Mouse (Mus musculus): ENCODE data around the gene Tcp10b. TPM values are rescaled to one million over a fixed set of nuclear protein-coding genes. Genes with fewer than 3 reads are reported as not detected.
"Not testable (repeated sequence)": the region's sequence is repeated elsewhere in the genome, so short reads cannot be mapped to it uniquely, and the experiment has no call there.

Gene Tcp10b
- not detected in 2 replicates for polyA plus RNA-seq (2012; rRNA removed)

DNA sequence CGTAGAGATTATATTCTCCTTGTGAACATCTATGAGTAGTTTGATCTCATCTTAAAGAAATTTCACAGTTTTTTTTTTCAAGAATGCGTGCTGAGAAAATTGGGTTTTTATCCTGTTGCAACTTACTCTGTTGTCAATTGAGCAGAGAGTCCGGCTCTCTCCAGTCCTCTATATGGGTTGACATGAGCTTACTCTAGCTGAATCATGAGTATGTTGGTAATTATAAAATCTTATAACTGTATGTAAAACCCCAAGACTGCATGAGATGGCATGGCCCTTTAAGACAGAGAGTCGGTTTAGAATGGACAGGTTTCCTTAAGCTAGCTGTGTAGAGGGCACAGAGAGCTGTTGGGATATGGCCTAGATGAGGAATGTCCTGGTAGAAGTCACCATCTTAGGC lies at the start of gene Tcp10b:
TSS of gene Tcp10b (plus strand) at position 301 of the 400 bp plus-strand sequence.
- WGBS, result 94% methylated on average over 4 of the region's 4 CpGs

DNA sequence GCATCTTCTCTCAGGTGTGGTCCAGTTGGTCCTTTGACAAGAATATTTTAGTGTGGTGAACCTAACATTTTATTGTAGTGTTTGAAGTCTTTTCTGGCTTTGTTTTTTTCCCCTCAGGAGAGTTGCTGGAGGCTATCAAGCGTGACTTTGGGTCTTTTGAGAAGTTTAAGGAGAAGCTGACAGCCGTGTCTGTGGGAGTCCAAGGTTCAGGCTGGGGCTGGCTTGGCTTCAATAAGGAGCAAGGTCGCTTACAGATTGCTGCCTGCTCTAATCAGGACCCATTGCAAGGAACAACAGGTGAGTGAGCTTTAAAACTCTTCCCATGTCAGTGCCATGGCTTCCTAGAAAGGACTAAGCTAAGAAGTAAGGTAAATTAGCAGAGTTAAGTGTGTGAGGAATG lies 47.6 kb upstream of the Tcp10b start:
- 50% methylated on average over 3 of the region's 3 CpGs for WGBS
- no peak for DNase-seq (ENCODE audit: low read depth, low spot score)

More for the DNA sequence above, at the start of gene Tcp10b:
- DNase-seq (ENCODE audit: low read depth, low spot score), result not testable (repeated sequence)

DNA sequence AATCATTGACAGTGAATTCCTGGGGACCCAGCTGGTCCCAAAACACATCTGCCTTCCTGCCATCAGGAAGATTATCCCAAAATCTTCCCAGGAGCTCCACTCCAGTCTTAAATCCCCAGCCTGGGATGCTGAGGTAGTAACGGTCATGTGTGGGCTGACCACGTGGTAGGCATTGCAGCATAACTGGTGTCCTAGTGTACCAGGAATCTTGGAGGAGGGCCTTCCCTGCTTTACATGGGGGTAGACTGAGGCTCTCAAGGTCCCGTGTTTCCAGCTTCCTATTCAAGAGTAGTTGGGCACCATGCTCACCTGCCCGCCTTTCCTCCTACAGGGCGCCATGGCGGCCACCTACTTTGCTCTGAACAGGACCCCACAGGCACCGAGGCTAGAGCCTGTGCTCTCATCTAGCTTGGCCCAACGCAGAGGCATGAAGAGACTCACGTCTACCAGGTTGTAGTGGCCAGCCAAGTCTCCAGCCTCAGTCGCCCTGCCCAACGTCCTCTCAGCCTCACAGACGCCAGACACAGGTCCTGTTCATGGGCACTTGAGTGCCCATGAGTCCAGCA lies 24.2 kb upstream of the Tcp10b start:
- DNase-seq (ENCODE audit: low read depth, low spot score), result not testable (repeated sequence)
- WGBS, result 89% methylated on average over 5 of the region's 12 CpGs

DNA sequence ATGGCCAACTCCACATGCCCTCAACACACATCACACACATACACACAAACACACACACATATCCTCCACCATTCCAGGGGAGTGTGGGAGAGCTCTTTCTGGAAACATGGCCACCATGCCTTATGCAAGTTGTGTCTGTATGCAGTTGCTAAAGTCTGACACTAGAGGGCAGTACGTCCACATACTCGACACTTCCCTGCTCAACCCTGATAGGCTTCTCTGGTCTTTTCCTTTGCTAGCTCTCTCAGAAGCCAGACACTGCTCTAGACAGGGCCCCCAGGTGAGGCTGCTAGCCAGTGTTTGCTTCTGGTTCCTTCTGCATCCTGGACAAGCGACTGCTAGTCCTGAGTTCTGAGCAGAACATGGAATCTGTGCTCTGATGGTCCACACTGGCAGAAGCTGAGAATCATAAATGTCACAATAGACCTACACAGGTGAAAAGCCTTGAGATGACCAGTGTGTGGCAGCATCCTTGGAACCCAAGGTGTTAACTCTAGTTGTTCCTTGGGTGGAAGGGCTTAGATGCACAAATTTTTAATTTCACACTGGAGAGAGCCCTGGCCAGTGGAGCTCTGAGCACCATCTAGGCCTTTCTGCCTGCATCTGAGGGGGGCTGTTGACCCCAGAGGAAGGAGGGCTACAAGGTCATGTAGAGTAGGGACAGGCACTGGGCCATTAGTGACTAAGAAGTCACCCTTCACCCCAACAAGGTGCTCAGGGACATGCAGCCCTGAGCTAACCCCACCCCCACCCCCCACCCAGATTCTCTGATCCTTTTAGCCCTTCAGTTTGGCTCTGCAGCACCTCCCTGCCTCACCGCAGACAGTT lies 16.8 kb upstream of the Tcp10b start:
- peak; percentile 4 for DNase-seq (ENCODE audit: low read depth, low spot score)
- 22% methylated on average over 4 of the region's 4 CpGs for WGBS

DNA sequence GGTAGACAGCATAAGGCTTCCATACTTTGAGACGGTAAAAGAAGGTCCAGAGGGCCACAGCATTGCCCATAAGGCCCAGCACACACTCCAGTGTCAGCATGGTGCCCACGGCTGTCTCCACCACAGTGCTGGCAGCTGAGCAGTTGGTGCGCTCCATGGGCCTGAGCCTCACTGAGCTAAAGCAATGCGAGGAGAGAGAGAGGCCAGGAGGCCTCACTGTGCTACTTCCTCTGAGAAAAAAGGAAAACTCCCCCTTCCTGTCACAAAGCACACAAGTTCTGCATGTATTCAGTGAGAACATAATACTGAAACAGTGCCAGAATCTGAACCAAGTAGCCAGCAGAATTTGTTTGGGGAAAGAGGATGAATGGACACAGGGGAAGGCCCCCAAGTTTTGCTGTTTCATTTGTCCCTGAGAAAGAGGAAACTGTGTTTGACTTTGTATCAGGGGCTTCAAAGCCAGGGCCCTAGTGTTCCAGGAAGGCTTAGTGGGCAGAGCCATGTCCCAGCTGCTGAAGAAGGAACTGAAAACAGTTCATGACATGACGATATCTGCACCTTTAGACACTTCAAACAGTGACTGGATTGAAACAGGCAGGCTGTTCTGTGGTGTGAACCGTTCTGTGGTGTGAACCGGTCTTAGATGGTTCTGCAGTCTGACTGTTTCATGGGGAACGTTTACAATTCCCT lies 8.6 kb upstream of the Tcp10b start, which contains the start of gene Gpr31b:
TSS of gene Gpr31b (minus strand) at position 173 of the 690 bp plus-strand sequence.
- WGBS, result 86% methylated on average over 3 of the region's 8 CpGs
- DNase-seq (ENCODE audit: low read depth, low spot score), result not testable (repeated sequence)

DNA sequence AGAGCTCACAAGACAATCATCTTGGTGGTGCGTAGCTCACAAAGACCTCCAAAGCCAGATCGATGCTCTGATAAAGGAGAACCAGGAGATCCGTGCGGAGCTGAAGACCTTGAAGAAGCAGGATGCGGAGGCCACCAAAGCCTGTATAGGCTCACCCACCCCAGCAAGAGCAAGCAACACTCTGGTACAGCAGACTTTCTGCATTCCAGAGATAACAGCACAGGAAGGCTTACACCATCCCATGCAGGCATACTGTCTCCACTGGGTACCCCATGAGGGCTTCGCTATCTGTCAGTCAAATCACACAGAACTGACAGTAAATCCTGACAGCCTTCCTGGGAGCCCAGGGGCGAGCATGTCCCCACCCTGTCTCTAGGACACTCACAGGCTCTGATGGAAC lies 2.0 kb downstream of the Tcp10b start:
- 82% methylated on average over 7 of the region's 7 CpGs for WGBS
- DNase-seq (ENCODE audit: low read depth, low spot score), result not testable (repeated sequence)

DNA sequence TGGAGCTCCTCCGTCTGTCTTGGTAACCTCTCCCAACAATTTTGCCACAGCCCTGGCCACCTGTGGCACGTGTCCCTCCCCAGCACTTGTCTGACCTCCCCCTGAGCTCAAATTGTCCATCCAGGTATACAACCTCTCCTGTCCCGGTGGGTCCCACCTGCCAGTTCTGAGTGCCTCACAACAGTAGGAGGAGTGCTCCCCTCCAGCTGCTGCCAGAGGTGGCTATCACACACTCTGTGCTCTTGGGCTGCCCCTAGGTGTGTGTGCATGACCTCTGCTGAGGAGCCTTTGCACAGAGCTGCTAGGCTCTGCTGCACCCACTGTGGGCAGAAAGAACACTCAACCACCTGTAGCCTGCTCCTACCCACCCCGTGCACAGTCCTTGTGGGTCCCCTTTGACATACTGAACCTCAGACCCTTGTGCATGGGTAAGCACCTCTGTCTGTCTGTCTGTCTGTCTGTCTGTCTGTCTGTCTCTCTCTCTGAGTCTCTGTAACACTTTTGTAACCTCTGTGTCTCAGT lies 7.0 kb downstream of the Tcp10b start:
- WGBS, result 50% methylated on average over 1 of the region's 4 CpGs
- not testable (repeated sequence) for DNase-seq (ENCODE audit: low read depth, low spot score)

DNA sequence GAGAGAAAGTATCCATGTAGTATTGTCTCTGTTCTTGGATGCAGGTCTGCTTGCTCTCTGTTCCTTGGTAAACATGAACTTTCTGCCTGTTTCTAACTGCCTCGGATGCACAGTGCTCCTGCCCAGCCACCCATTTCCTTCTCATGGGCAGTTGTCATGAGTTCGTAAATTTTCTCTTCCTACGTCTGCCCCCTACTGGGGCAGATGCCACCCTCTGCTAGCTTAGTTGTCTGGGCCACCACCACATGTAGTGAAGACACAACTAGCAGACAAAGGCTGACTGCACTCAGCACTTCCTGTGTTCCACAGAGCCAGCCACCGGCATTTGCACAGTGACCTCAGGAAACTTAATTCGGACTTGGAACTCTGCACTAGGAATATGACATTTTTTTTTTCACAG lies 8.3 kb downstream of the Tcp10b start:
- 52% methylated on average over 5 of the region's 5 CpGs for WGBS
- DNase-seq (ENCODE audit: low read depth, low spot score), result not testable (repeated sequence)

DNA sequence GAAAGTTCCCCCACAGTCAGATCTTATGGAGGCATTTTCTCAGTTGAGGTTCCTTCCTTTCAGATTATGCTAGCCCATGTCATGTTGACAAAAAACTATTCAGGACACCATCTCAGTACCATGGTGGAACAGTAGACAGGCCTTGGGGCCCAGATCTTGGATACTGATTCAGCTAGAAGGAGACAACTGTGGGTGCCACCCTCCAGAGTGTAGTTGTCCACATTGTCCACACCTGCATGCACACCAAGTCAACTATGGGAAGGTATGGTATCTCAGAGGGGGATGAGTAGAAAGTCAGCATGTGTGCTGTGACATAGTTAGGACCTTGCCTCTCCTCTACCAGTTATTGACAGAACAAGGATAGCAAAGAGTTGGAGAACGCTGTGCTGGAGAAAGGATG lies 30.6 kb downstream of the Tcp10b start:
- no CpG with 5 or more reads among the region's 1 CpGs for WGBS

DNA sequence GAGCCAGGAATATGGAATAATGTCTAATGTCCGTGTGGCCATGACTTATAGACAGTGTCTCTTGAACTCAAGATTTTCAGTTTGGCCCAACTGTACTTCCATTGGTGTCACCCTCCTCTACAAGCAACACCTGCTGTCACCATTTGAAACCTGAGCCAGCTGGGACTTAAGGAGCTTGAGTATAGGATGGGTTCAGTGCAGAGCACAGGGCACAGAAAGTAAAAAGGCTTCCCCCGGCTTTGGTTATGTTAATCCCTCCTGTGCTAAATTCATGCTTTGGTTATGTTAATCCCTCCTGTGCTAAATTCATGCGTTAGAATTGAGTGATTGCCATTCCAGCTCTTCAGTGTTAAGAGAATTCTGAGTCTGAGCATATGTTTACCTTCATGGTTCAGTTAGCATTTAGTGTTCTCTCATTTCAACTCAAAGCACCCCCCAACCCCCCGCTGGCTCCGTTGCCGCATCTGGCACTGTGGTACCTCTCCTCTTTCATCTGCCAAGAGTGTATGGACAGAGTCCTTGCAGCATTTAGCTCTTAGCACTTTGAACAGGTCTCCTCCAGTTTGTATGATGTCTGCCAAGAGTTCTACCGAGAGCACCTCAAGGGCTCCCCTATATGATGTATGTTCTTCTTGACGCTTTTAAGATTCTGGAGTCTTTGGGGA lies 31.3 kb downstream of the Tcp10b start:
- not testable (repeated sequence) for DNase-seq (ENCODE audit: low read depth, low spot score)
- 64% methylated on average over 7 of the region's 8 CpGs for WGBS

More for the DNA sequence above, 30.6 kb downstream of the Tcp10b start:
- not testable (repeated sequence) for DNase-seq (ENCODE audit: low read depth, low spot score)

DNA sequence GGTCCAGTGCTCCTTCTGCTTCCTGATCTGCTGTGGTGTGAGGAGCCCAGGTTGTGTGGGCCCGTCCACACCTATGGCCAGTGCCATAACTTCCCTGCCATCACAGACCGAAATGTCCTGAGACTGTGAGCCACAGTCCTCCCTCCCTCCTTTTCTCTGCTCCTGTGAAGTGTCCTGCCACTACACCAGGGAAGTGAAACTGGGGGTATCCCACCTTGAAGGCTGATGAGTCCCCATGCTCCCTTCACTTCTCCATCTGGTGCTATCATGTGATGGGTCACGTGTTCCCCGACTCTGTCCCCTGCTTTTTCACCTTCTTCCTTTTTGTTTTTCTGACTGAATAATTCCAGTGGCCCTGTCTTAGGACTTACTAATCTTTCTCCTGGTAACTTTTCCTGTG lies 32.1 kb downstream of the Tcp10b start:
- not testable (repeated sequence) for DNase-seq (ENCODE audit: low read depth, low spot score)
- 80% methylated on average over 3 of the region's 4 CpGs for WGBS

DNA sequence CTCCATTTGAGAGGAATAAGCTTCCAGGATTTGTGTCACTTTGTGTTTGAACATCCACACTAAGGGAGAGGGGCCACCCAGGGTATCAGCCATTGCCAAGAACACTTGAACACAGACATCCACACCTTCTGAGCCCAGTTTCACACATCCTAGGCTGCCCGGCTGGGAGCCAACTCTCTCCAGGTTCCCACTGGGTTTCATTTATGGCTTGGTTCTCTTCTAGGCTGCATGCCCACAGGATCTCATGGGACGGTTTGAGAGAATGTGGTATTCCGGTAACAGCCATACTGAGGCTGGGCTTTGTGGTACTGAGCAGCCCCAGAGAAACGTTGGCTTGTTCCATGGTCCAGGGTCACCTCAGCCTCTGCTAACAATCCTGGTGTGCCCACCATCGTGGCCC lies 45.7 kb downstream of the Tcp10b start:
- not testable (repeated sequence) for DNase-seq (ENCODE audit: low read depth, low spot score)
- WGBS, result 78% methylated on average over 5 of the region's 5 CpGs

DNA sequence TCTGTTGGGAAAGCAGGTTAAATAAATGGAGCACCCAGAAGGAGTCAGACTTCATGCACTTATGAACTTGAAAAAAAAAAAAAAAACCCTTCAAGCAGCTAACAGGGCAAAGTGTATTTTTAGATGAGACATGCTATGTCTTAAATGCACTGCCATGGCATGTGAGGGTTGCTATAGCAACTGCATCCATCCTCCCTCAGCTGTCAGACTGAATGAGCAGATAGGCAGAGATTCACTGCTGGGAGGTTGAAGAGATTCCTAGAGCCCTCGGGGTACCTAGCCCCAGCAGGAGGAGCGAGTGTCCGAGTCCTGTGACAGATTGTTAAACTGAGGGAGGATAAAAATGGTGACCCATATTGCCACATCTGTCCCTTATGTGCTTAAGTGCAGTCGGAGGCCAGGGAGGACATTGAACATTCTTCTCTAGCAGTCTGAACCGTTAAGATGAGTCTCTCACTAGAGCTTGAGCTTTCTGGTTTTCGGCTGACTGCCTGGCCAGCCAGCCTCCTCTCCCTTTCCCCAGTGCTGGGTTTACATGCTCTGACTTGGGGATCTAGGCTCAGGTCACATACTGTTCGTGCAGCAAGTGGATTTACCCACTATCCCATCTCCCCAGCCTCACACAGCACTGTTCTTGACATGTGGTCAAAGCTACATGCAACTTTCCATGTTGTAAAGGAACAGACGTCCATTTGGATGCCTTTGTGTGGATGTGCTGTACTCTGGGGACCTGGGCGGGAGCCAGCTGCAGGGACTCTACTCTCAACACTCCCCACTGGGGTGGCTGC lies 51.8 kb downstream of the Tcp10b start:
- not testable (repeated sequence) for DNase-seq (ENCODE audit: low read depth, low spot score)
- 47% methylated on average over 3 of the region's 9 CpGs for WGBS

DNA sequence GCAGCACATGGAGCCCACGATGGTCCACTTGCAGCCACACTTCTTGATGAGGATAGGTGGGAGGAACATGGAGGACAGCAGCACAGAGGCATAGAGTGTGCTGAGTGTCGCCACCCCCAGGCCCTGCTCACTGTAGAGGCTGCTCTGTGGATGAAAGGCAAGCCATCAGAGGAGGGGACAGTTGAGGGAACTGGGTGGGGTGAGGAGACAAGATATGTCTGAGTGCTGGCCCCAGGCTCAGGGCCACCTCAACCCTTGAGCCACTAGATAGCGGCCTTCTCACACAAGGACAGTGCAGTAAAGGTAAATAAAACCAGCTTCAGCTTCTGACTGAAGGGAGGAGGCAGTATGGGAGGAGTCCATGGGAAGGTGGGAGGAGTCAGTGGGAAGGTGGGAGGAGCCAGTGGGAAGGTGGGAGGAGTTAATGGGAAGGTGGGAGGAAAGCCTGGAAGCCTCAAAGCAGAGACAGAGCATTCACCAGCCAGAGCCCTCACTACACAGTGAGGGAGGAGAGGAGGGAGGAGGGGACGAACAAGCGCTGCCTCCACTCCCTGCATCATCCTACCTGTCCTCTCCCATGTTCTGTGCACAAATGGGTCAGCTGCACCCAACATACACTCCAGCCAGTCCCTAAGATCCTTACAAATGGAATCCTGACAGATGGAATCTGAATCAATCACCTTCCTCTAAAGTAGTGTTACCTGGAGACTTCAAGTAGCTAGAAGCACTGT lies 62.6 kb downstream of the Tcp10b start:
- WGBS, result 100% methylated on average over 2 of the region's 5 CpGs
- not testable (repeated sequence) for DNase-seq (ENCODE audit: low read depth, low spot score)

DNA sequence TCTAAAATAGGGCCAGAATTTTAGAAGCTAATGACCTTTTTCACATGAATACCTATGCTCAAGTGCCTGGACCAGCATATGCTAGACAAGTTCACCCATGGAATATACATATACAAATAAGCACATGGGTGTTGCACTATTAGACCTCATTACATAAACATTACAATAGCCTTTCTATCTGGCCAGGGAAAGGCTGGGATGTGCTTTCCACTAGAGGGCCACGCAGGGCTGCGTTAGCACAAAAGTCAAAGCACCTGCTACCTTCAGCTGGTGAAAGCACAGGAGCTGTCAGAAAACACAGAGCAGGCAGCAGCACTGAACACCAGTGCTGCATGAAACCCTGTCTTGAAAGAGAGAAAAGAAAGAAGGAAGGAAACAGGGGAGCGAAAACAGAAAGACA lies 63.3 kb downstream of the Tcp10b start:
- not testable (repeated sequence) for DNase-seq (ENCODE audit: low read depth, low spot score)
- 31% methylated on average over 2 of the region's 3 CpGs for WGBS

DNA sequence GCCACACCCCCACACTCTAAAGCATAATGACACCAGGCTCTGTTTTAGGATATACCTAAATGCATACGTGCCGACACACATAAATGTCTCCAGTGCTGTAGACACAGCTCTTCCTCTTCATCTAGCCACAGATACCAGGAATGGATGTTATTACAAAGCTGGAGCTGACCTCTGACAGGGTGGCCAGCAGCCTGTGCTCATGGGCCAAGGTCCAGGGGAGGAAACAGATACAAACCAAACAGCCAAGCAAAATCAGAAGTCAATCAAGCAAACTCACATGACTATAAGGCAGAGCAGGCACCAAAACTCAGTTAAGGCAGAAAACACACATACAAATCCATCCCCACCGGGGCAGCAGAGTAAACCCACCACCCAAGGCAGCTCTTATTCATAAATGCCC lies 68.4 kb downstream of the Tcp10b start:
- no CpG with 5 or more reads among the region's 3 CpGs for WGBS
- DNase-seq (ENCODE audit: low read depth, low spot score), result not testable (repeated sequence)

DNA sequence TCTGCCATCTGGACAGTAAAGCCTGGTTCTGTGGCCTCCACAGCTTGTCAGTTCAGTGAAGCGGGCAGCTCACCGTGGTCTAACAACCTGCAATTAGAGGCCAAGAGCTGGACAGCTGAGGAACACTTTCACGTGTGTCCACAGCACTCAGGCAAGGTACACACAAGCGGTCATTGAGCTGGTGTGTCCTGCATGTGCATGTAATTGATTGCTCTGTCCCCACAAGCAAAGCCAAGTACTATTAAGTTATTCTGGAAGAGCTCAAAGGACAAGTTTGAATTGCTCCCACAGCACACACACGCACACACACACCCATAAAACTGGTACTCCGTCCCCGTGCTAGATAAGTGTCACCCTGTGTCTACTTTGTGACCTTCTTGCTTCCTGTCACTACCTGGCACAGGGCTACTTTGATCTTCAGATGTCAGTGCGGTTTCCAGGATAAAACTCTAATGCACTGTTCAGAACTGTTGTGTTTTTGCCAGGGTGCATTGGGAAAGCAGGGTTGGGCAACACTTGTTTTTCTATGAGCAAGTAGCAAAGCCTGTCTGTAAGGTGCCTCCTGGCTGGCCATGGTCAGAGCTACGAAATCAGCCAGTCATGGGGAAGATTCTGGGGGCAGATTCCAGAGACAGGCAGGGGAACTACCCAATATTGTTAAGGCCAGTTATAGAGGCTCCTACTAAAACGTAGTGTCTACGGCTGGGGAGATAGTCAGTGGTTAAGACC lies 69.0 kb downstream of the Tcp10b start:
- WGBS, result 50% methylated on average over 9 of the region's 11 CpGs
- not testable (repeated sequence) for DNase-seq (ENCODE audit: low read depth, low spot score)

DNA sequence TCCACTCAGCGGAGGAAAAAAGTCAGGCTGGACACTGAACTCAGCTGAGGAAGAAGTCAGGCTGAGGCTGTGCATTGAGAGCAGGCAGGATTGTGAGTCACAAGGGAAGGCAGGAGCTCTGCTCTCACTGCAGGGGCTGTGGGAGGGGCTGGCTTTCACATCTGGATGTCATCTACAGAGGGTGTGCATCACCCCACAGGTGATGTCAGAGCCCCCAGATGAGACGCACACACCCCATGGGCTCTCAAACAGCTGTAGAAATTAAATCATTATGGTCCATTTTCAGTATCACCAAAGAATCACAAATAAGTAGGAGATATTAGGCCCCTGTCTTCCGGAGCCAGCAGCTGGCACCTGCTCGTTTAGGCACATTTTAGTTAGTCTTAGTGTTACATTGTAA lies 70.8 kb downstream of the Tcp10b start, which contains the start of gene Unc93a:
TSS of gene Unc93a (minus strand) at position 101 of the 400 bp plus-strand sequence.
- not testable (repeated sequence) for DNase-seq (ENCODE audit: low read depth, low spot score)
- 73% methylated on average over 3 of the region's 4 CpGs for WGBS
